Mouse (Mus musculus) small intestine, adult 2 months (tissue): ENCODE measurements around the gene Cryga. TPM values are rescaled to one million over a fixed set of nuclear protein-coding genes. Genes with fewer than 3 reads are reported as not detected.
"Not testable (repeated sequence)": the region's sequence is repeated elsewhere in the genome, so short reads cannot be mapped to it uniquely, and the experiment has no call there.

Experiments used
- H3K27ac ChIP-seq: fragments of 200-500 bp; 2 replicates; pipeline ENCODE4 v1.5.1; 2012; ENCODE audit warnings: low read depth, low read length, control low read depth, inconsistent platforms; ENCODE audit not compliant: insufficient read depth
- H3K27me3 ChIP-seq: fragments of 200-500 bp; 2 replicates; pipeline ENCODE4 v1.6.1; 2012; ENCODE audit warnings: mild to moderate bottlenecking, moderate library complexity, low read length, inconsistent platforms; ENCODE audit not compliant: control insufficient read depth, insufficient read depth
- H3K36me3 ChIP-seq: fragments of 200-500 bp; 2 replicates; pipeline ENCODE4 v1.6.1; 2012; ENCODE audit warnings: mild to moderate bottlenecking, low read length, control low read depth, inconsistent platforms; ENCODE audit not compliant: control insufficient read depth, insufficient read depth
- H3K4me1 ChIP-seq: fragments of 200-500 bp; 2 replicates; pipeline ENCODE4 v1.6.1; 2012; ENCODE audit warnings: low read length, inconsistent platforms, mixed read lengths; ENCODE audit not compliant: control insufficient read depth, insufficient read depth, insufficient read length
- H3K4me3 ChIP-seq: fragments of 200-500 bp; 2 replicates; pipeline ENCODE4 v1.5.1; 2012; ENCODE audit warnings: low read depth, mild to moderate bottlenecking, control low read depth, inconsistent platforms, low read length, moderate library complexity
- CTCF ChIP-seq: fragments of 200-500 bp; IDR thresholded peaks from 2 replicates; pipeline ENCODE4 v1.5.1; 2012; ENCODE audit warnings: low read depth, mild to moderate bottlenecking, control low read depth, inconsistent platforms, low read length, moderate library complexity, mixed read lengths; ENCODE audit not compliant: insufficient replicate concordance, insufficient read length; ENCODE audit errors: extremely low read depth
- POLR2A ChIP-seq: fragments of 200-500 bp; IDR thresholded peaks from 2 replicates; pipeline ENCODE4 v1.6.1; 2012; ENCODE audit warnings: low read depth, mild to moderate bottlenecking, control low read depth, inconsistent platforms, low read length, moderate library complexity
- WGBS: fragments of 180-500 bp; shearing (Covaris S2); methylation state at CpG from one replicate; pipeline ENCODE4 v1.1.7; 2018; 5-methylcytosine and 5-hydroxymethylcytosine counted together
- polyA plus RNA-seq: library from polyadenylated mRNA; depleted of rRNA; stranded (reverse); fragments of >200 nt; gene quantifications from 2 replicates; pipeline ENCODE4 v1.2.3, GENCODE M21; 2012; rRNA removed

Gene Cryga
- polyA plus RNA-seq, 1 experiment: not detected

GRCm38 (mm10) chr1:65067842-65068241 lies 35.3 kb downstream of the Cryga start:
- no peaks in the 10 kb centered on the region for H3K27me3 ChIP-seq

GRCm38 (mm10) chr1:65064201-65064600 lies 39.0 kb downstream of the Cryga start:
- Histone ChIP-seq H3K36me3 (no peaks in the 10 kb centered on the region), H3K27me3 (no peaks in the 10 kb centered on the region), H3K4me3 (no peak overlapping the region), H3K4me1 (0 out of 2 replicates have a peak, but pooled peaks cover 1% of the 10 kb centered on the region), H3K27ac (no peak overlapping the region)
- TF ChIP-seq POLR2A (no peak), CTCF (no peak)
- 89% methylated on average over 15 of the region's 15 CpGs for WGBS

More at GRCm38 (mm10) chr1:65067842-65068241, 35.3 kb downstream of the Cryga start:
- no peak overlapping the region for H3K4me3 ChIP-seq
- TF ChIP-seq CTCF (no peak), POLR2A (no peak)
- H3K4me1 ChIP-seq: 0 out of 2 replicates have a peak, but pooled peaks cover 1% of the 10 kb centered on the region
- H3K27ac ChIP-seq: no peak overlapping the region
- H3K36me3 ChIP-seq: no peaks in the 10 kb centered on the region

- Histone ChIP-seq H3K4me3 (no peak within 1 kb of the TSS), H3K27me3 (no peaks in the 10 kb centered on the region), H3K4me1 (no peaks in the 10 kb centered on the region), H3K36me3 (no peaks in the 10 kb centered on the region), H3K27ac (no peak within 1 kb of the TSS)
- WGBS: 90% methylated on average over 8 of the region's 8 CpGs
- TF ChIP-seq POLR2A (no peak), CTCF (no peak)
These were observed 39.8 kb downstream of the Cryga start, which contains the start of gene Crygd for GRCm38 (mm10) chr1:65063352-65063751. Gene Crygd, minus strand, starts transcription at chr1:65063452.

- H3K4me1 ChIP-seq: no peaks in the 10 kb centered on the region
- no peak for TF ChIP-seq POLR2A
- H3K36me3 ChIP-seq: no peaks in the 10 kb centered on the region
- no peaks in the 10 kb centered on the region for H3K27me3 ChIP-seq
- H3K27ac ChIP-seq: no peak overlapping the region
- H3K4me3 ChIP-seq: no peak overlapping the region
- 48% methylated on average over 2 of the region's 2 CpGs for WGBS
These were observed 51.0 kb downstream of the Cryga start for GRCm38 (mm10) chr1:65052140-65052539.

GRCm38 (mm10) chr1:65051696-65052095 lies 51.5 kb downstream of the Cryga start:
- no peak overlapping the region for H3K4me3 ChIP-seq
- 73% methylated on average over 7 of the region's 7 CpGs for WGBS
- H3K4me1 ChIP-seq: no peaks in the 10 kb centered on the region
- no peak overlapping the region for H3K27ac ChIP-seq
- TF ChIP-seq CTCF (no peak), POLR2A (no peak)
- H3K36me3 ChIP-seq: no peaks in the 10 kb centered on the region
- H3K27me3 ChIP-seq: no peaks in the 10 kb centered on the region

- not testable (repeated sequence) for H3K36me3 ChIP-seq, H3K27me3 ChIP-seq, H3K4me1 ChIP-seq, H3K27ac ChIP-seq, H3K4me3 ChIP-seq
- WGBS: 72% methylated on average over 11 of the region's 12 CpGs
These were observed 52.2 kb downstream of the Cryga start, which contains the start of gene Cryge for GRCm38 (mm10) chr1:65050952-65051351. Gene Cryge, minus strand, starts transcription at chr1:65051149.

Other genes with a start within 250 kb of the Cryga start
- gene Plekhm3, start 146.5 kb downstream of the Cryga start, polyA plus RNA-seq: 2.3 and 4.0 TPM in 2 replicates
- gene Akr1cl, start 70.6 kb downstream of the Cryga start, polyA plus RNA-seq: 0.08 and 0.13 TPM in 2 replicates
- not detected in 2 replicates for gene Cryge, start 52.2 kb downstream of the Cryga start, polyA plus RNA-seq
- not detected in 2 replicates for gene Crygd, start 39.9 kb downstream of the Cryga start, polyA plus RNA-seq
- not detected in 2 replicates for gene Crygc, start 29.7 kb downstream of the Cryga start, polyA plus RNA-seq
- gene Crygb, start 21.1 kb downstream of the Cryga start, polyA plus RNA-seq: not detected in 2 replicates
- gene Gm28845, start 16.2 kb upstream of the Cryga start, polyA plus RNA-seq: not detected in 2 replicates
- 0.04 TPM in 1 of 2 replicates, not detected in the other for gene D630023F18Rik, start 19.8 kb upstream of the Cryga start, polyA plus RNA-seq
- gene Idh1, start 83.1 kb upstream of the Cryga start, polyA plus RNA-seq: 27.7 and 35.1 TPM in 2 replicates
- gene Pikfyve, start 83.3 kb upstream of the Cryga start, polyA plus RNA-seq: 1.4 and 1.8 TPM in 2 replicates
- gene Pth2r, start 178.7 kb upstream of the Cryga start, polyA plus RNA-seq: not detected in 2 replicates